Mouse (Mus musculus) bone marrow, adult 2 months (tissue): Measurements from ENCODE around the gene Ldhc.

Source experiments
- CTCF ChIP-seq: fragments of 200-500 bp; IDR thresholded peaks from 2 replicates; pipeline ENCODE4 v1.5.1; 2011; ENCODE audit warnings: low read length, control low read depth; ENCODE audit not compliant: control insufficient read depth, insufficient read depth
- POLR2A ChIP-seq: fragments of 200-500 bp; IDR thresholded peaks from 2 replicates; pipeline ENCODE4 v1.6.1; 2011; ENCODE audit warnings: low read depth, mild to moderate bottlenecking, control low read depth, low read length, borderline replicate concordance; ENCODE audit not compliant: control insufficient read depth

- TF ChIP-seq CTCF (peak; percentile 33; the same call in 1 of the 2 replicates), POLR2A (peak; percentile 38; the same call in 1 of the 2 replicates)
These were observed 14.3 kb upstream of the Ldhc start for GRCm38 (mm10) chr7:46846486-46847244.
